Mouse (Mus musculus): Measurements from ENCODE around the gene Gsdme. TPM values are rescaled to one million over a fixed set of nuclear protein-coding genes. Genes with fewer than 3 reads are reported as not detected.

Gene Gsdme
- polyA plus RNA-seq, 1 experiment from 2014 or later = 18.1 TPM

DNA sequence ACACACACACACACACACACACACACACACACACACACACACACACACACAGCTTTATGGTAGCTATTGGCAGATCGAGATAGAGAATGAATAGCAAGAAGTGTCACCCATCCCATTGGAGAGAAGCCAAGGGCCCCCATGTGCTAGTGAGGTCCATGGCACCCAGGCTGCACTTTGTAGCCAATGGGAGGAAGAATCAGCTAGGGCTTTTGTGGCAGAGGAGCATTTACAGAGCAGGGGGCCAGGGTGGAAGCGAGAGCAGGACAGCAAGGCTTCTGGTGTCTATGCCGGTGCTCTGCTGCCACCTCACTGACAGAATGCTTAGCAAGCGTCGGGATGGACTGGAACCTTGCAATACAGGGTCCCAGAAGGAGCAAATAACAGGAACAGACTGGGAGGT lies 8.3 kb downstream of the Gsdme start:
- no peaks in the 10 kb centered on the region for H3K27me3 ChIP-seq (ENCODE audit: insufficient read depth, low read length)
- H3K4me1 ChIP-seq (ENCODE audit: insufficient read depth) = peaks cover 12% of the 10 kb centered on the region
- peak overlapping the region; percentile 56 for H3K4me2 ChIP-seq (ENCODE audit: low read depth, low read length)
- DNase-seq (no peak), ATAC-seq (no peak)
- WGBS (ENCODE audit: insufficient replicate concordance) = 39% methylated on average over 5 of the region's 5 CpGs
- no peaks in the 10 kb centered on the region for H3K36me3 ChIP-seq (replicated peaks; ENCODE audit: insufficient read depth, low read length)
- no peak for TF ChIP-seq CTCF (IDR thresholded peaks at IDR 0.05; ENCODE audit: low read depth)
- no peak for TF ChIP-seq EP300 (IDR thresholded peaks at IDR 0.05; ENCODE audit: low read depth)
- no peak overlapping the region for H3K9ac ChIP-seq (replicated peaks)
- no peaks in the 10 kb centered on the region for H3K9me3 ChIP-seq (ENCODE audit: low read length)
- H3K4me3 ChIP-seq (ENCODE audit: low read depth, low read length) = no peak overlapping the region
- peak overlapping the region; percentile 64; the same call in 1 of the 2 replicates for H3K27ac ChIP-seq (ENCODE audit: low read depth)

DNA sequence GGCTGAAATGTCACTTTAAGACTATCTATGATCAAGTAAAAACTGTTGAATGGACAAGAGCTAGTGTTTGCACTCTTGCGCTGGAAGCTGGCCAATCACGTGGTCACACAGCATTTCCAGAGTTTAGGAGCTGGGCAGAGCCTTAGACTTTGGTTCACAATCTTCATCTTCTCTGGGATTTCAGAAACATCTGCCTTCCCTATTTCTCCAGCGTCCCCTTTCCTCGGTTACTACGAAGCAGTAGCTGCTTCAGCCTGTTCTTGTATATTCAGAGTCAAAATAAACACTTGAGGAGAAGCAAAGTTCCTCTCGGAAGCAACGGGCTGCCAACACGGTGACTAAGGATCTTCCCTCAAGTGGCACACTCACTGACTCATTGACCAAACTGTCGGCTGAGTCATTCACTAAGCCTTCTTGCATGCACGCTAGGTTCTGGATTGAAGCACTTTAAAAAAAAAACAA lies 8.9 kb downstream of the Gsdme start:
- TF ChIP-seq EP300 (IDR thresholded peaks at IDR 0.05; ENCODE audit: low read depth) (no peak), CTCF (IDR thresholded peaks at IDR 0.05; ENCODE audit: low read depth) (no peak)
- peak overlapping the region; percentile 56 for H3K4me2 ChIP-seq (ENCODE audit: low read depth, low read length)
- H3K9ac ChIP-seq (replicated peaks) = no peak overlapping the region
- peak; percentile 64 for DNase-seq
- peak overlapping the region; percentile 13; the same call in 1 of the 2 replicates for H3K4me3 ChIP-seq (ENCODE audit: low read depth, low read length)
- WGBS (ENCODE audit: insufficient replicate concordance) = 17% methylated on average over 10 of the region's 10 CpGs
- peaks cover 12% of the 10 kb centered on the region for H3K4me1 ChIP-seq (ENCODE audit: insufficient read depth)
- H3K9me3 ChIP-seq (ENCODE audit: low read length) = no peaks in the 10 kb centered on the region
- ATAC-seq = peak; percentile 70
- H3K27me3 ChIP-seq (ENCODE audit: insufficient read depth, low read length) = no peaks in the 10 kb centered on the region
- no peaks in the 10 kb centered on the region for H3K36me3 ChIP-seq (replicated peaks; ENCODE audit: insufficient read depth, low read length)
- H3K27ac ChIP-seq (ENCODE audit: low read depth) = peak overlapping the region; percentile 64

DNA sequence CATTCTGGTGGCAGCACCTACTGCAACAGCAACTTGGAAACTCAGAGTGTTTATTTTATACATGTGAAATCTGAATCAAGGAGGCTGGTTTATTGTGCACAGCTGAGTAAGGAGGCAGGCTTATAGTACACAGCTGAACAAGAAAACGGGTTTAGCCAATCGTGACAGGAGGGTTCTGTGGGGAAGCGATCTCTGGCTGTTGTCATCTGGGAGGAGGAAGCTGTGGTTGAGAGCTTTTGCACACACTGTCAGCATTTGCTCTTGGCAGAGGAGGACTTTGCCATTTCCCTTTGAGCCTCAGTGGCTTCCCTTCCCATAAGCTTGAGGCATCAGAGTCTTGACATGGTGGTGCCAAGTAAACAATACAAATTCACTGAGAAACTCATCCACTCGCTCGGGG lies 11.0 kb downstream of the Gsdme start:
- H3K4me2 ChIP-seq (ENCODE audit: low read depth, low read length) = no peak overlapping the region
- H3K4me3 ChIP-seq (ENCODE audit: low read depth, low read length) = no peak overlapping the region
- 29% methylated on average over 5 of the region's 5 CpGs for WGBS (ENCODE audit: insufficient replicate concordance)
- no peak overlapping the region; the same call in 1 of the 2 replicates for H3K9ac ChIP-seq (replicated peaks)
- DNase-seq (peak; percentile 36), ATAC-seq (peak; percentile 73)
- no peaks in the 10 kb centered on the region for H3K36me3 ChIP-seq (replicated peaks; ENCODE audit: insufficient read depth, low read length)
- TF ChIP-seq EP300 (IDR thresholded peaks at IDR 0.05; ENCODE audit: low read depth) = no peak
- TF ChIP-seq CTCF (IDR thresholded peaks at IDR 0.05; ENCODE audit: low read depth) = no peak
- H3K27me3 ChIP-seq (ENCODE audit: insufficient read depth, low read length) = no peaks in the 10 kb centered on the region
- H3K9me3 ChIP-seq (ENCODE audit: low read length) = no peaks in the 10 kb centered on the region
- peak overlapping the region; percentile 46; the same call in 1 of the 2 replicates for H3K27ac ChIP-seq (ENCODE audit: low read depth)
- peaks cover 12% of the 10 kb centered on the region for H3K4me1 ChIP-seq (ENCODE audit: insufficient read depth)

DNA sequence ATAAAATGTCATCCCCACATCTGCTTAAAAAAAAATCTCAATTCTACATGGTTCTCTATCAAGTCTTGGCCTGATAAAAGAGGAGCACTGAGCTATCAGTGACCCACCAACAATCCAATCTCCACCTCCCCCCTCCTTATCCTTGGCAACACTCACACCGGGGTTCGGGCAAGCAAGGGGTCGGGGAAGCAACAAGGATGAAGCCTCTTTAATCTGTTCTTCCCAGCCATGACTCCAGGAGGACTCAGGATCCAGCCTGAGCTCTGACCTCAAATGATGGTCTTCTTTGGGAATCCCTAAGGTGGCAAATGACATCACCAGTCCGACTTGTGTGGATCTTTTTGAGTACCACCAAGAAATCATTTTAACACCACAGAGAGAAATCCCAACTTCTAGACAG lies 15.9 kb downstream of the Gsdme start:
- no peak for DNase-seq
- ATAC-seq = no peak
- TF ChIP-seq CTCF (IDR thresholded peaks at IDR 0.05; ENCODE audit: low read depth) (no peak), EP300 (IDR thresholded peaks at IDR 0.05; ENCODE audit: low read depth) (no peak)
- peaks cover 2% of the 10 kb centered on the region; the same call in 1 of the 2 replicates for H3K4me1 ChIP-seq (ENCODE audit: insufficient read depth)
- 74% methylated on average over 4 of the region's 4 CpGs for WGBS (ENCODE audit: insufficient replicate concordance)
- no peak overlapping the region for H3K4me3 ChIP-seq (ENCODE audit: low read depth, low read length)
- no peaks in the 10 kb centered on the region for H3K9me3 ChIP-seq (ENCODE audit: low read length)
- no peaks in the 10 kb centered on the region for H3K36me3 ChIP-seq (replicated peaks; ENCODE audit: insufficient read depth, low read length)
- no peak overlapping the region for H3K4me2 ChIP-seq (ENCODE audit: low read depth, low read length)
- no peak overlapping the region for H3K27ac ChIP-seq (ENCODE audit: low read depth)
- H3K27me3 ChIP-seq (ENCODE audit: insufficient read depth, low read length) = no peaks in the 10 kb centered on the region
- H3K9ac ChIP-seq (replicated peaks) = no peak overlapping the region

DNA sequence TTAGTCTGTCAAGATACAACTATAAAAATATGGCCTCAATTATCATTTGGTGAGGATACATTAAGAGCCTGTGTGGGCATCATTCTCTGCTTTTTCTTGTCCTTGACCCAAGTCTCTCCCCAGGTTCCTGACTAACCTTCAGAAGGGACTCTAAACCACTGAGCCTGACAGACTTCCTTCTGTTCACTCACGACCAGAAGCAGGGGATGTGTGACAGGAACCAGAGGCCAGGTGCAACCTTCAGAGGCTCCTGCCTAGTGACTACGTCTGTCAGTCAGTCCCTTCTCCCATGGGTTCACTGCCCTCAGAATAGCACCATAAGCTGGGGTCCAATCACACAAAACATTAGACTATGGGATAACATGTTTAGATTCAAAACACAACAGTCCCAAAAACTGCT lies 16.3 kb downstream of the Gsdme start:
- Histone ChIP-seq H3K27me3 (ENCODE audit: insufficient read depth, low read length) (no peaks in the 10 kb centered on the region), H3K4me1 (ENCODE audit: insufficient read depth) (no peaks in the 10 kb centered on the region), H3K9ac (replicated peaks) (no peak overlapping the region), H3K36me3 (replicated peaks; ENCODE audit: insufficient read depth, low read length) (no peaks in the 10 kb centered on the region), H3K4me2 (ENCODE audit: low read depth, low read length) (no peak overlapping the region), H3K9me3 (ENCODE audit: low read length) (no peaks in the 10 kb centered on the region), H3K27ac (ENCODE audit: low read depth) (no peak overlapping the region), H3K4me3 (ENCODE audit: low read depth, low read length) (no peak overlapping the region)
- DNase-seq (no peak), ATAC-seq (no peak)
- TF ChIP-seq CTCF (IDR thresholded peaks at IDR 0.05; ENCODE audit: low read depth) (no peak), EP300 (IDR thresholded peaks at IDR 0.05; ENCODE audit: low read depth) (no peak)
- WGBS (ENCODE audit: insufficient replicate concordance) = 29% methylated on average over 2 of the region's 2 CpGs

DNA sequence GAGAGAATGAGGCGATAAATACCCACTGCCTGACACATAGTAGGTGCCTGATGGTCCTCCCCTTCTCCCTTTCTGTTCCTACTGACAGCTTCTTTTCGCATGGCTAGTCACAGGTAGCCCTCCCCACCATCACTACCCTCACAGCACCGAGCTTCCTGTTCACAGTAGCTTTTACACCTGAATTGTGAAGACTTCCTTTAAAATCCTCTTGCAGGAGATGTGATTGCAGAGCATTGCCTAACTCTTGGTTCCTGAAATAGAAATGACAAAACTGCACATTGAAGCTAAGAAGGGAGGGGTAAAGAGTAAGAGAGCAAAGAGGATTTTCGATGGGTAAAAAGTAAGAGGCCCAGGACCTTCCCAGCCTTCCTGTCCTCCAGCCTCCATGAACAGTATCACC lies 18.7 kb downstream of the Gsdme start:
- Histone ChIP-seq H3K9me3 (ENCODE audit: low read length) (no peaks in the 10 kb centered on the region), H3K36me3 (replicated peaks; ENCODE audit: insufficient read depth, low read length) (no peaks in the 10 kb centered on the region), H3K27ac (ENCODE audit: low read depth) (no peak overlapping the region), H3K9ac (replicated peaks) (no peak overlapping the region), H3K4me1 (ENCODE audit: insufficient read depth) (peaks cover 3% of the 10 kb centered on the region), H3K4me3 (ENCODE audit: low read depth, low read length) (no peak overlapping the region), H3K27me3 (ENCODE audit: insufficient read depth, low read length) (no peaks in the 10 kb centered on the region), H3K4me2 (ENCODE audit: low read depth, low read length) (no peak overlapping the region)
- TF ChIP-seq CTCF (IDR thresholded peaks at IDR 0.05; ENCODE audit: low read depth) = no peak
- TF ChIP-seq EP300 (IDR thresholded peaks at IDR 0.05; ENCODE audit: low read depth) = no peak
- DNase-seq (no peak), ATAC-seq (no peak)
- WGBS (ENCODE audit: insufficient replicate concordance) = 44% methylated on average over 4 of the region's 4 CpGs

DNA sequence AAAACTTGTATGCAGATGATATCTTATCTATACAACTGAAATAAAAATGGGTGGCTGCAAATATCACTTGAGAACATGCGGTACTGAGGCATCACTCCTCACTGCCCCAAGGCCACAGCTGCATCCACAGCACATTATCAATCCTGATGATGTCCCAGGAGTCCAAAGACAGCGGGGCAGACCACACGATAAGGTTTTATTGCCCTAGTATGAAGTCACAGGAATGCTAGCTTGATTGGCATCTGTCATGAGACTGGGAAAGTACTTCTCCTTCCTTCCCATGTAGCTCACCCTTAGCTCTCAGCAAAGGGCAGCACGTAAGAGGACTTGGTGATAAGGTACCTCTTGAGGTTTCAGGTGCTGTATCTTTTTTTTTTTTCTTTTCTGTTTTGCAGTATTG lies 19.5 kb downstream of the Gsdme start:
- Histone ChIP-seq H3K4me1 (ENCODE audit: insufficient read depth) (peaks cover 3% of the 10 kb centered on the region), H3K9ac (replicated peaks) (no peak overlapping the region), H3K36me3 (replicated peaks; ENCODE audit: insufficient read depth, low read length) (no peaks in the 10 kb centered on the region), H3K27me3 (ENCODE audit: insufficient read depth, low read length) (no peaks in the 10 kb centered on the region), H3K9me3 (ENCODE audit: low read length) (no peaks in the 10 kb centered on the region), H3K4me2 (ENCODE audit: low read depth, low read length) (no peak overlapping the region), H3K4me3 (ENCODE audit: low read depth, low read length) (no peak overlapping the region), H3K27ac (ENCODE audit: low read depth) (no peak overlapping the region)
- 67% methylated on average over 4 of the region's 4 CpGs for WGBS (ENCODE audit: insufficient replicate concordance)
- DNase-seq (no peak), ATAC-seq (no peak)
- TF ChIP-seq EP300 (IDR thresholded peaks at IDR 0.05; ENCODE audit: low read depth) (no peak), CTCF (IDR thresholded peaks at IDR 0.05; ENCODE audit: low read depth) (no peak)
